Mouse (Mus musculus) liver, embryonic 16.5 days (tissue): ENCODE measurements around the gene Ccnk. TPM values are rescaled to one million over a fixed set of nuclear protein-coding genes. Genes with fewer than 3 reads are reported as not detected.
A peak's percentile ranks its signal among the peaks of the same experiment; 100 is the strongest.

Experiments
- ATAC-seq: fragments of 200-750 bp; cut with Nextera tagmentation; 2 replicates; pipeline ENCODE4 v1.8.0; 2017; ENCODE audit warnings: low read depth, mild to moderate bottlenecking, moderate number of reproducible peaks, moderate library complexity
- H3K27ac ChIP-seq: fragments of 300-500 bp; sonication (generic); 2 replicates; pipeline ENCODE4 v1.5.1; 2014; ENCODE audit warnings: mild to moderate bottlenecking, low read length
- H3K27me3 ChIP-seq: fragments of 300-500 bp; sonication (generic); 2 replicates; pipeline ENCODE4 v1.6.1; 2014; ENCODE audit warnings: low read depth, low read length, mixed read lengths; ENCODE audit not compliant: control insufficient read depth, insufficient read depth
- H3K36me3 ChIP-seq: fragments of 300-500 bp; sonication (generic); 2 replicates; pipeline ENCODE4 v1.6.1; 2014; ENCODE audit warnings: mild to moderate bottlenecking; ENCODE audit not compliant: control insufficient read depth, insufficient read depth
- H3K4me1 ChIP-seq: fragments of 300-500 bp; sonication (generic); 2 replicates; pipeline ENCODE4 v1.6.1; 2014; ENCODE audit warnings: low read depth, low read length, mixed read lengths; ENCODE audit not compliant: control insufficient read depth
- H3K4me2 ChIP-seq: fragments of 300-500 bp; sonication (generic); 2 replicates; pipeline ENCODE4 v1.6.1; 2014; ENCODE audit warnings: low read depth, low read length, mixed read lengths
- H3K4me3 ChIP-seq: fragments of 300-500 bp; sonication (generic); 2 replicates; pipeline ENCODE4 v1.5.1; 2014; ENCODE audit warnings: low read depth, mild to moderate bottlenecking, low read length
- H3K9ac ChIP-seq: fragments of 300-500 bp; sonication (generic); 2 replicates; pipeline ENCODE4 v1.6.1; 2014; ENCODE audit warnings: low read depth, low read length
- H3K9me3 ChIP-seq: fragments of 300-500 bp; sonication (generic); replicated peaks from 2 replicates; pipeline ENCODE4 v1.6.1; 2016; ENCODE audit warnings: low read length; ENCODE audit not compliant: control insufficient read depth
- WGBS: fragments of 180-500 bp; shearing (Covaris S2); extraction: QIAGEN DNeasy Blood & Tissue Kit; methylation state at CpG from one replicate; pipeline ENCODE4 v1.1.7; 2014; ENCODE audit not compliant: insufficient replicate concordance; 5-methylcytosine and 5-hydroxymethylcytosine counted together
- polyA plus RNA-seq: library from polyadenylated mRNA; unstranded; fragments of >200 nt; fragmentation: Nextera tagmentation; extraction: Ambion mirVana; gene quantifications from 2 replicates; pipeline ENCODE4 v1.2.1, GENCODE M21; 2015

Gene Ccnk
- polyA plus RNA-seq, 1 experiment from 2014 or later: 1.4 TPM

GRCm38 (mm10) chr12:108244778-108245177 is 65.4 kb downstream of the Ccnk start:
- no peaks in the 10 kb centered on the region for H3K27me3 ChIP-seq
- peak; percentile 44 for ATAC-seq
- peaks cover 18% of the 10 kb centered on the region for H3K4me1 ChIP-seq
- H3K27ac ChIP-seq: no peak overlapping the region; the same call in 1 of the 2 replicates
- H3K9me3 ChIP-seq: no peaks in the 10 kb centered on the region
- H3K4me2 ChIP-seq: peak overlapping the region; percentile 25; the same call in 1 of the 2 replicates
- no peak overlapping the region for H3K4me3 ChIP-seq
- WGBS: under 1% methylated on average over 8 of the region's 8 CpGs
- peak overlapping the region; percentile 20; the same call in 1 of the 2 replicates for H3K9ac ChIP-seq
- no peaks in the 10 kb centered on the region for H3K36me3 ChIP-seq

GRCm38 (mm10) chr12:108245579-108245978 is 66.2 kb downstream of the Ccnk start:
- H3K9me3 ChIP-seq: no peaks in the 10 kb centered on the region
- H3K4me3 ChIP-seq: no peak overlapping the region
- H3K27me3 ChIP-seq: no peaks in the 10 kb centered on the region
- H3K9ac ChIP-seq: no peak overlapping the region
- H3K4me1 ChIP-seq: peaks cover 18% of the 10 kb centered on the region
- H3K27ac ChIP-seq: no peak overlapping the region
- 26% methylated on average over 9 of the region's 9 CpGs for WGBS
- no peak overlapping the region for H3K4me2 ChIP-seq
- no peaks in the 10 kb centered on the region for H3K36me3 ChIP-seq
- ATAC-seq: no peak

- Histone ChIP-seq H3K4me1 (peaks cover 18% of the 10 kb centered on the region), H3K4me3 (no peak overlapping the region), H3K27ac (no peak overlapping the region), H3K9me3 (no peaks in the 10 kb centered on the region), H3K36me3 (no peaks in the 10 kb centered on the region), H3K4me2 (no peak overlapping the region), H3K9ac (no peak overlapping the region), H3K27me3 (no peaks in the 10 kb centered on the region)
- no peak for ATAC-seq
- WGBS: 50% methylated on average over 10 of the region's 10 CpGs
Measured at GRCm38 (mm10) chr12:108246759-108247500, 67.6 kb downstream of the Ccnk start.

GRCm38 (mm10) chr12:108249019-108249418 is 69.6 kb downstream of the Ccnk start:
- Histone ChIP-seq H3K4me2 (peak overlapping the region; percentile 25; the same call in 1 of the 2 replicates), H3K4me3 (no peak overlapping the region), H3K4me1 (peaks cover 26% of the 10 kb centered on the region), H3K9me3 (no peaks in the 10 kb centered on the region), H3K36me3 (no peaks in the 10 kb centered on the region), H3K27me3 (no peaks in the 10 kb centered on the region), H3K9ac (no peak overlapping the region), H3K27ac (0 out of 2 replicates have a peak overlapping the region, but pooled peaks have one; percentile 20)
- 80% methylated on average over 8 of the region's 8 CpGs for WGBS
- no peak for ATAC-seq

GRCm38 (mm10) chr12:108249522-108249921 is 70.1 kb downstream of the Ccnk start:
- Histone ChIP-seq H3K9me3 (no peaks in the 10 kb centered on the region), H3K4me3 (no peak overlapping the region), H3K27me3 (no peaks in the 10 kb centered on the region), H3K4me1 (peaks cover 22% of the 10 kb centered on the region), H3K36me3 (no peaks in the 10 kb centered on the region), H3K4me2 (peak overlapping the region; percentile 25; the same call in 1 of the 2 replicates), H3K27ac (0 out of 2 replicates have a peak overlapping the region, but pooled peaks have one; percentile 20), H3K9ac (no peak overlapping the region)
- WGBS: 63% methylated on average over 10 of the region's 10 CpGs
- peak; percentile 75 for ATAC-seq

GRCm38 (mm10) chr12:108251034-108251792 is 71.8 kb downstream of the Ccnk start:
- Histone ChIP-seq H3K4me3 (no peak overlapping the region), H3K36me3 (no peaks in the 10 kb centered on the region), H3K4me2 (no peak overlapping the region), H3K27ac (no peak overlapping the region), H3K9ac (no peak overlapping the region), H3K27me3 (no peaks in the 10 kb centered on the region), H3K9me3 (no peaks in the 10 kb centered on the region), H3K4me1 (peaks cover 16% of the 10 kb centered on the region)
- 73% methylated on average over 30 of the region's 31 CpGs for WGBS
- ATAC-seq: no peak

- 61% methylated on average over 15 of the region's 15 CpGs for WGBS
- H3K27ac ChIP-seq: peak overlapping the region; percentile 67
- no peaks in the 10 kb centered on the region for H3K9me3 ChIP-seq
- peaks cover 17% of the 10 kb centered on the region for H3K4me1 ChIP-seq
- H3K36me3 ChIP-seq: no peaks in the 10 kb centered on the region
- no peak overlapping the region for H3K4me2 ChIP-seq
- H3K27me3 ChIP-seq: no peaks in the 10 kb centered on the region
- no peak overlapping the region for H3K9ac ChIP-seq
- no peak for ATAC-seq
- no peak overlapping the region for H3K4me3 ChIP-seq
Measured at GRCm38 (mm10) chr12:108251825-108252542, 72.6 kb downstream of the Ccnk start.
